22 mouse cellular contexts compared by ENCODE assay signal in the genomic region with DNA sequence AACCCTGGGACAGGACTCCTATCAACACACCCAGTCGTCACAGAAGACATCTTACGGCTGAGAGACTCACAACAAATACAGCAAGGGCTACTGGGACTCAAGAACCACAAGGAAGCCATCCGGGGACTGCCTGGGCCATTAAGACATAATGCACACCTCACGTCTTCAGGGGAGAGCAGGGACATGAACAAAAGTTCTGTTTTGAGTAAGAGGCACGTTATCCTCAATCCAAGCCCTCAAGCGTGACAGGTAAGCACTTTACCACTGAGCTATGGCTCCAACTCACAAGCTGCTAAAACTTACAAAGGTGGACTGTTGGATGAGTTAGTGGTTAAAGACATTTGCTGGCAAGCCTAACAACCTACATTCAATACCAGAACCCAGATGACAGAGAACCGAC.
"Had no signal": no experiment of that assay in that cellular context is flagged by ENCODE, and none has a peak within 500 bp of the region (broad histone marks: within the 10 kb centered on the region; RNA-seq: fewer than 3 reads in every experiment).

No protein-coding gene starts in this region.

- H3K27ac ChIP-seq: kidney, postnatal 0 days; layer of hippocampus, adult 2 months; limb, embryonic 10.5 days; liver, embryonic 12.5 days; liver, embryonic 15.5 days; macrophage; midbrain, embryonic 12.5 days; midbrain, embryonic 15.5 days; neural tube, embryonic 12.5 days; neural tube, embryonic 15.5 days had no signal

- H3K4me2 ChIP-seq: liver, embryonic 12.5 days; liver, embryonic 15.5 days; midbrain, embryonic 12.5 days; midbrain, embryonic 15.5 days; neural tube, embryonic 12.5 days; neural tube, embryonic 15.5 days had no signal

- H3K36me3 ChIP-seq: liver, embryonic 12.5 days; liver, embryonic 15.5 days; midbrain, embryonic 12.5 days; midbrain, embryonic 15.5 days; neural tube, embryonic 12.5 days; neural tube, embryonic 15.5 days; stomach, embryonic 15.5 days had no signal

- ATAC-seq: liver, embryonic 12.5 days; midbrain, embryonic 15.5 days had no signal

- H3K9me3 ChIP-seq: limb, embryonic 10.5 days; limb, embryonic 13.5 days; liver, embryonic 12.5 days; liver, embryonic 15.5 days; midbrain, embryonic 12.5 days; midbrain, embryonic 15.5 days; neural tube, embryonic 12.5 days; neural tube, embryonic 15.5 days; stomach, embryonic 15.5 days had no signal

- H3K4me3 ChIP-seq: layer of hippocampus, adult 2 months; limb, embryonic 10.5 days; limb, embryonic 13.5 days; liver, embryonic 12.5 days; liver, embryonic 15.5 days; midbrain, embryonic 12.5 days; midbrain, embryonic 15.5 days; neural tube, embryonic 12.5 days; neural tube, embryonic 15.5 days; stomach, embryonic 15.5 days had no signal

- H3K27me3 ChIP-seq: limb, embryonic 13.5 days; liver, embryonic 12.5 days; liver, embryonic 15.5 days; midbrain, embryonic 12.5 days; midbrain, embryonic 15.5 days; neural tube, embryonic 12.5 days; neural tube, embryonic 15.5 days; stomach, embryonic 15.5 days had no signal

- H3K9ac ChIP-seq: limb, embryonic 13.5 days; liver, embryonic 12.5 days; liver, embryonic 15.5 days; midbrain, embryonic 12.5 days; midbrain, embryonic 15.5 days; neural tube, embryonic 12.5 days; neural tube, embryonic 15.5 days; stomach, embryonic 15.5 days had no signal

- DNase-seq: kidney, postnatal 25 days; layer of hippocampus, adult 9-11 months; liver; lung, adult 18-20 months; right cerebral cortex, adult 18-20 months; right cerebral cortex, postnatal 14 days; right cerebral cortex, postnatal 4 days; thymus, adult 2 months; thymus, postnatal 14 days; thymus, postnatal 4 days had no signal
